Mouse (Mus musculus): ENCODE measurements around the gene Fem1a. TPM values are rescaled to one million over a fixed set of nuclear protein-coding genes. Genes with fewer than 3 reads are reported as not detected.

Fem1a gene
- 28.2 and 29.4 TPM in 2 replicates for polyA plus RNA-seq (2012; rRNA removed)

- Histone ChIP-seq H3K4me1 (ENCODE audit: control insufficient read depth, insufficient read depth, low read length) (peaks cover 15% of the 10 kb centered on the region), H3K4me3 (replicated peaks; ENCODE audit: extremely low read depth, low read depth, low read length) (peak within 1 kb of the TSS; percentile 83)
- WGBS, result under 1% methylated on average over 28 of the region's 28 CpGs
- DNase-seq, result peak; percentile 87
- TF ChIP-seq POLR2A (IDR thresholded peaks at IDR 0.05; ENCODE audit: borderline replicate concordance, extremely low read depth, low read depth, low read length) (peak; percentile 55; the same call in 1 of the 2 replicates), CTCF (IDR thresholded peaks at IDR 0.05; ENCODE audit: insufficient read depth, low read length) (no peak)
Observed at GRCm38 (mm10) chr17:56256239-56256881, at the start of gene Fem1a. Gene Fem1a, plus strand, starts transcription at chr17:56256810.

GRCm38 (mm10) chr17:56206986-56207674, 49.5 kb upstream of the Fem1a start:
- WGBS, result 67% methylated on average over 6 of the region's 6 CpGs
- Histone ChIP-seq H3K4me3 (replicated peaks; ENCODE audit: extremely low read depth, low read depth, low read length) (no peak overlapping the region), H3K4me1 (ENCODE audit: control insufficient read depth, insufficient read depth, low read length) (peaks cover 10% of the 10 kb centered on the region)
- TF ChIP-seq POLR2A (IDR thresholded peaks at IDR 0.05; ENCODE audit: borderline replicate concordance, extremely low read depth, low read depth, low read length) (no peak), CTCF (IDR thresholded peaks at IDR 0.05; ENCODE audit: insufficient read depth, low read length) (no peak)
- peak; percentile 44 for DNase-seq

GRCm38 (mm10) chr17:56207963-56208530, 48.6 kb upstream of the Fem1a start:
- no peak for DNase-seq
- no peak overlapping the region for H3K4me3 ChIP-seq (replicated peaks; ENCODE audit: extremely low read depth, low read depth, low read length)
- TF ChIP-seq POLR2A (IDR thresholded peaks at IDR 0.05; ENCODE audit: borderline replicate concordance, extremely low read depth, low read depth, low read length), result no peak
- no peak for TF ChIP-seq CTCF (IDR thresholded peaks at IDR 0.05; ENCODE audit: insufficient read depth, low read length)
- peaks cover 11% of the 10 kb centered on the region for H3K4me1 ChIP-seq (ENCODE audit: control insufficient read depth, insufficient read depth, low read length)
- 89% methylated on average over 9 of the region's 9 CpGs for WGBS

- Histone ChIP-seq H3K4me1 (ENCODE audit: control insufficient read depth, insufficient read depth, low read length) (peaks cover 15% of the 10 kb centered on the region), H3K4me3 (replicated peaks; ENCODE audit: extremely low read depth, low read depth, low read length) (no peak overlapping the region)
- TF ChIP-seq POLR2A (IDR thresholded peaks at IDR 0.05; ENCODE audit: borderline replicate concordance, extremely low read depth, low read depth, low read length), result no peak
- no peak for TF ChIP-seq CTCF (IDR thresholded peaks at IDR 0.05; ENCODE audit: insufficient read depth, low read length)
- DNase-seq, result peak; percentile 64
- WGBS, result 68% methylated on average over 3 of the region's 3 CpGs
Observed at GRCm38 (mm10) chr17:56208821-56209220, 47.8 kb upstream of the Fem1a start.

GRCm38 (mm10) chr17:56211090-56211489, 45.5 kb upstream of the Fem1a start:
- no peak overlapping the region for H3K4me3 ChIP-seq (replicated peaks; ENCODE audit: extremely low read depth, low read depth, low read length)
- TF ChIP-seq CTCF (IDR thresholded peaks at IDR 0.05; ENCODE audit: insufficient read depth, low read length) (no peak), POLR2A (IDR thresholded peaks at IDR 0.05; ENCODE audit: borderline replicate concordance, extremely low read depth, low read depth, low read length) (no peak)
- no peak for DNase-seq

GRCm38 (mm10) chr17:56212676-56213075, 43.9 kb upstream of the Fem1a start:
- 22% methylated on average over 6 of the region's 6 CpGs for WGBS
- no peak overlapping the region for H3K4me3 ChIP-seq (replicated peaks; ENCODE audit: extremely low read depth, low read depth, low read length)
- no peak for DNase-seq
- H3K4me1 ChIP-seq (ENCODE audit: control insufficient read depth, insufficient read depth, low read length), result peaks cover 17% of the 10 kb centered on the region
- no peak for TF ChIP-seq CTCF (IDR thresholded peaks at IDR 0.05; ENCODE audit: insufficient read depth, low read length)
- TF ChIP-seq POLR2A (IDR thresholded peaks at IDR 0.05; ENCODE audit: borderline replicate concordance, extremely low read depth, low read depth, low read length), result no peak

More at GRCm38 (mm10) chr17:56211090-56211489, 45.5 kb upstream of the Fem1a start:
- WGBS, result 51% methylated on average over 2 of the region's 2 CpGs
- peaks cover 15% of the 10 kb centered on the region for H3K4me1 ChIP-seq (ENCODE audit: control insufficient read depth, insufficient read depth, low read length)

GRCm38 (mm10) chr17:56214229-56214628, 42.4 kb upstream of the Fem1a start:
- 82% methylated on average over 1 of the region's 1 CpGs for WGBS
- no peak overlapping the region for H3K4me3 ChIP-seq (replicated peaks; ENCODE audit: extremely low read depth, low read depth, low read length)
- no peak for DNase-seq
- TF ChIP-seq POLR2A (IDR thresholded peaks at IDR 0.05; ENCODE audit: borderline replicate concordance, extremely low read depth, low read depth, low read length) (no peak), CTCF (IDR thresholded peaks at IDR 0.05; ENCODE audit: insufficient read depth, low read length) (no peak)
- H3K4me1 ChIP-seq (ENCODE audit: control insufficient read depth, insufficient read depth, low read length), result peaks cover 18% of the 10 kb centered on the region

- 56% methylated on average over 13 of the region's 13 CpGs for WGBS
- Histone ChIP-seq H3K4me3 (replicated peaks; ENCODE audit: extremely low read depth, low read depth, low read length) (peak overlapping the region; percentile 91), H3K4me1 (ENCODE audit: control insufficient read depth, insufficient read depth, low read length) (peaks cover 22% of the 10 kb centered on the region)
- peak; percentile 29 for DNase-seq
- TF ChIP-seq CTCF (IDR thresholded peaks at IDR 0.05; ENCODE audit: insufficient read depth, low read length), result no peak
- no peak for TF ChIP-seq POLR2A (IDR thresholded peaks at IDR 0.05; ENCODE audit: borderline replicate concordance, extremely low read depth, low read depth, low read length)
Observed at GRCm38 (mm10) chr17:56217670-56218069, 38.9 kb upstream of the Fem1a start.

GRCm38 (mm10) chr17:56218377-56219191, 38.0 kb upstream of the Fem1a start, which contains the start of gene Dpp9:
Gene Dpp9, minus strand, starts transcription at chr17:56218905.
- WGBS, result under 1% methylated on average over 76 of the region's 78 CpGs
- peak; percentile 85 for DNase-seq
- TF ChIP-seq POLR2A (IDR thresholded peaks at IDR 0.05; ENCODE audit: borderline replicate concordance, extremely low read depth, low read depth, low read length) (peak; percentile 86; the same call in 1 of the 2 replicates), CTCF (IDR thresholded peaks at IDR 0.05; ENCODE audit: insufficient read depth, low read length) (0 out of 2 replicates have a peak, but pooled peaks have one; percentile 31)
- H3K4me1 ChIP-seq (ENCODE audit: control insufficient read depth, insufficient read depth, low read length), result peaks cover 19% of the 10 kb centered on the region
- H3K4me3 ChIP-seq (replicated peaks; ENCODE audit: extremely low read depth, low read depth, low read length), result peak within 1 kb of the TSS; percentile 91
